Mouse (Mus musculus) midbrain, embryonic 11.5 days (tissue): ENCODE measurements around the gene Stk24. TPM values are rescaled to one million over a fixed set of nuclear protein-coding genes. Genes with fewer than 3 reads are reported as not detected.

Experiments
- ATAC-seq: fragments of 200-750 bp; cut with Nextera tagmentation; 2 replicates; pipeline ENCODE4 v1.8.0; 2017; ENCODE audit warnings: moderate TSS enrichment, moderate library complexity; ENCODE audit not compliant: low FRiP score
- DNase-seq: peaks from one replicate; pipeline ENCODE4 v3.0.0; 2015; ENCODE audit warnings: low spot score; ENCODE audit errors: missing footprints
- H3K27ac ChIP-seq: fragments of 300-500 bp; sonication (generic); 2 replicates; pipeline ENCODE4 v1.5.1; 2014; ENCODE audit warnings: low read depth, low read length
- H3K27me3 ChIP-seq: fragments of 300-500 bp; sonication (generic); 2 replicates; pipeline ENCODE4 v1.6.1; 2014; ENCODE audit warnings: mild to moderate bottlenecking, low read length, moderate library complexity, mixed read lengths; ENCODE audit not compliant: control insufficient read depth, insufficient read depth
- H3K36me3 ChIP-seq: fragments of 300-500 bp; sonication (generic); 2 replicates; pipeline ENCODE4 v1.6.1; 2014; ENCODE audit warnings: mild to moderate bottlenecking, low read length, moderate library complexity, mixed read lengths; ENCODE audit not compliant: control insufficient read depth, insufficient read depth
- H3K4me1 ChIP-seq: fragments of 300-500 bp; sonication (generic); 2 replicates; pipeline ENCODE4 v1.6.1; 2014; ENCODE audit warnings: low read length; ENCODE audit not compliant: control insufficient read depth, insufficient read depth
- H3K4me2 ChIP-seq: fragments of 300-500 bp; sonication (generic); 2 replicates; pipeline ENCODE4 v1.6.1; 2014; ENCODE audit warnings: mild to moderate bottlenecking, moderate library complexity
- H3K4me3 ChIP-seq: fragments of 300-500 bp; sonication (generic); 2 replicates; pipeline ENCODE4 v1.5.1; 2014; ENCODE audit warnings: low read depth, low read length
- H3K9ac ChIP-seq: fragments of 300-500 bp; sonication (generic); 2 replicates; pipeline ENCODE4 v1.6.1; 2014; ENCODE audit warnings: low read length
- H3K9me3 ChIP-seq: fragments of 300-500 bp; sonication (generic); 2 replicates; pipeline ENCODE4 v1.6.1; 2016; ENCODE audit warnings: low read length; ENCODE audit not compliant: control insufficient read depth
- WGBS: fragments of 180-500 bp; shearing (Covaris S2); extraction: QIAGEN DNeasy Blood & Tissue Kit; methylation state at CpG from one replicate; pipeline ENCODE4 v1.1.7; 2014; 5-methylcytosine and 5-hydroxymethylcytosine counted together
- polyA plus RNA-seq: library from polyadenylated mRNA; unstranded; fragments of >200 nt; fragmentation: Nextera tagmentation; extraction: Ambion mirVana; gene quantifications from 2 replicates; pipeline ENCODE4 v1.2.1, GENCODE M21; 2014

Gene Stk24
- polyA plus RNA-seq, 1 experiment from 2014 or later = 43.5 TPM

GRCm38 (mm10) chr14:121259332-121259731 lies 120.5 kb downstream of the Stk24 start:
- Histone ChIP-seq H3K9ac (no peak overlapping the region), H3K4me3 (no peak overlapping the region), H3K4me2 (no peak overlapping the region), H3K27ac (no peak overlapping the region), H3K9me3 (no peaks in the 10 kb centered on the region), H3K36me3 (no peaks in the 10 kb centered on the region), H3K27me3 (no peaks in the 10 kb centered on the region), H3K4me1 (peaks cover 2% of the 10 kb centered on the region; the same call in 1 of the 2 replicates)
- ATAC-seq = 0 out of 2 replicates have a peak, but pooled peaks have one; percentile 22
- WGBS = 68% methylated on average over 11 of the region's 11 CpGs
- DNase-seq = no peak

- ATAC-seq = no peak
- no peak overlapping the region for H3K27ac ChIP-seq
Observed at GRCm38 (mm10) chr14:121256896-121257295, 122.9 kb downstream of the Stk24 start.

GRCm38 (mm10) chr14:121255469-121255868 lies 124.3 kb downstream of the Stk24 start:
- ATAC-seq (no peak), DNase-seq (no peak)
- H3K27me3 ChIP-seq = no peaks in the 10 kb centered on the region
- no peak overlapping the region for H3K9ac ChIP-seq
- WGBS = 89% methylated on average over 13 of the region's 13 CpGs
- no peaks in the 10 kb centered on the region for H3K36me3 ChIP-seq
- no peak overlapping the region for H3K4me2 ChIP-seq
- H3K4me1 ChIP-seq = peaks cover 2% of the 10 kb centered on the region; the same call in 1 of the 2 replicates
- H3K27ac ChIP-seq = no peak overlapping the region
- H3K4me3 ChIP-seq = no peak overlapping the region
- H3K9me3 ChIP-seq = no peaks in the 10 kb centered on the region

More at GRCm38 (mm10) chr14:121256896-121257295, 122.9 kb downstream of the Stk24 start:
- Histone ChIP-seq H3K27me3 (no peaks in the 10 kb centered on the region), H3K4me3 (no peak overlapping the region), H3K36me3 (no peaks in the 10 kb centered on the region), H3K9me3 (no peaks in the 10 kb centered on the region), H3K9ac (no peak overlapping the region), H3K4me1 (peaks cover 2% of the 10 kb centered on the region; the same call in 1 of the 2 replicates), H3K4me2 (no peak overlapping the region)
- DNase-seq = no peak
- 91% methylated on average over 7 of the region's 7 CpGs for WGBS

- Histone ChIP-seq H3K9me3 (no peaks in the 10 kb centered on the region), H3K27me3 (no peaks in the 10 kb centered on the region), H3K9ac (no peak overlapping the region), H3K4me1 (peaks cover 2% of the 10 kb centered on the region; the same call in 1 of the 2 replicates), H3K4me3 (no peak overlapping the region), H3K27ac (no peak overlapping the region), H3K36me3 (no peaks in the 10 kb centered on the region), H3K4me2 (no peak overlapping the region)
- WGBS = 88% methylated on average over 10 of the region's 10 CpGs
- DNase-seq (no peak), ATAC-seq (no peak)
Observed at GRCm38 (mm10) chr14:121254869-121255268, 124.9 kb downstream of the Stk24 start.

GRCm38 (mm10) chr14:121252542-121252941 lies 127.3 kb downstream of the Stk24 start:
- no peak overlapping the region for H3K9ac ChIP-seq
- no peaks in the 10 kb centered on the region for H3K4me1 ChIP-seq
- no peaks in the 10 kb centered on the region; the same call in 1 of the 2 replicates for H3K36me3 ChIP-seq
- WGBS = 93% methylated on average over 10 of the region's 10 CpGs
- no peaks in the 10 kb centered on the region for H3K9me3 ChIP-seq
- no peak overlapping the region for H3K4me2 ChIP-seq
- ATAC-seq (no peak), DNase-seq (no peak)
- no peaks in the 10 kb centered on the region for H3K27me3 ChIP-seq
- no peak overlapping the region for H3K4me3 ChIP-seq
- no peak overlapping the region for H3K27ac ChIP-seq

- WGBS = 78% methylated on average over 4 of the region's 4 CpGs
- no peak overlapping the region for H3K27ac ChIP-seq
- H3K9me3 ChIP-seq = no peaks in the 10 kb centered on the region
- ATAC-seq = no peak
- H3K4me1 ChIP-seq = no peaks in the 10 kb centered on the region
- no peak overlapping the region for H3K4me2 ChIP-seq
- no peak for DNase-seq
- H3K4me3 ChIP-seq = no peak overlapping the region
- no peaks in the 10 kb centered on the region for H3K27me3 ChIP-seq
- no peak overlapping the region for H3K9ac ChIP-seq
- H3K36me3 ChIP-seq = no peaks in the 10 kb centered on the region; the same call in 1 of the 2 replicates
Observed at GRCm38 (mm10) chr14:121251708-121252107, 128.1 kb downstream of the Stk24 start.

GRCm38 (mm10) chr14:121251099-121251498 lies 128.7 kb downstream of the Stk24 start:
- Histone ChIP-seq H3K27me3 (no peaks in the 10 kb centered on the region), H3K27ac (no peak overlapping the region), H3K4me1 (no peaks in the 10 kb centered on the region), H3K4me2 (no peak overlapping the region), H3K9me3 (no peaks in the 10 kb centered on the region), H3K9ac (no peak overlapping the region), H3K4me3 (no peak overlapping the region), H3K36me3 (no peaks in the 10 kb centered on the region; the same call in 1 of the 2 replicates)
- WGBS = 82% methylated on average over 5 of the region's 5 CpGs
- DNase-seq = no peak
- ATAC-seq = no peak

GRCm38 (mm10) chr14:121248346-121248745 lies 131.5 kb downstream of the Stk24 start:
- Histone ChIP-seq H3K4me2 (no peak overlapping the region), H3K9me3 (no peaks in the 10 kb centered on the region), H3K27me3 (no peaks in the 10 kb centered on the region), H3K4me1 (no peaks in the 10 kb centered on the region), H3K27ac (no peak overlapping the region), H3K4me3 (no peak overlapping the region), H3K36me3 (no peaks in the 10 kb centered on the region; the same call in 1 of the 2 replicates), H3K9ac (no peak overlapping the region)
- 81% methylated on average over 5 of the region's 5 CpGs for WGBS
- no peak for ATAC-seq
- DNase-seq = no peak

- Histone ChIP-seq H3K36me3 (no peaks in the 10 kb centered on the region; the same call in 1 of the 2 replicates), H3K4me1 (no peaks in the 10 kb centered on the region), H3K9ac (no peak overlapping the region), H3K9me3 (no peaks in the 10 kb centered on the region), H3K4me3 (no peak overlapping the region), H3K4me2 (no peak overlapping the region), H3K27me3 (no peaks in the 10 kb centered on the region), H3K27ac (no peak overlapping the region)
- ATAC-seq = no peak
- DNase-seq = no peak
- 63% methylated on average over 7 of the region's 7 CpGs for WGBS
Observed at GRCm38 (mm10) chr14:121247287-121247686, 132.5 kb downstream of the Stk24 start.
